Mouse (Mus musculus) forebrain, postnatal 0 days (tissue): ENCODE results near the gene Prrc2c. TPM values are rescaled to one million over a fixed set of nuclear protein-coding genes. Genes with fewer than 3 reads are reported as not detected.

ENCODE experiments used
- ATAC-seq: fragments of 200-750 bp; cut with Nextera tagmentation; 2 replicates; pipeline ENCODE4 v1.8.0; 2017; ENCODE audit warnings: mild to moderate bottlenecking, moderate library complexity
- DNase-seq: peaks from one replicate; pipeline ENCODE4 v3.0.0-alpha.2; 2015
- H3K27ac ChIP-seq: fragments of 300-500 bp; sonication (generic); 2 replicates; pipeline ENCODE4 v1.5.1; 2014; ENCODE audit warnings: low read depth, mild to moderate bottlenecking, antibody characterized with exemption, low read length, moderate library complexity, mixed read lengths
- H3K27me3 ChIP-seq: fragments of 300-500 bp; sonication (generic); 2 replicates; pipeline ENCODE4 v1.6.1; 2014; ENCODE audit warnings: mild to moderate bottlenecking, low read length, mixed read lengths; ENCODE audit not compliant: insufficient read depth
- H3K36me3 ChIP-seq: fragments of 300-500 bp; sonication (generic); 2 replicates; pipeline ENCODE4 v1.6.1; 2014; ENCODE audit warnings: mild to moderate bottlenecking, moderate library complexity; ENCODE audit not compliant: insufficient read depth
- H3K4me1 ChIP-seq: fragments of 300-500 bp; sonication (generic); 2 replicates; pipeline ENCODE4 v1.6.1; 2014; ENCODE audit warnings: antibody characterized with exemption; ENCODE audit not compliant: insufficient read depth
- H3K4me2 ChIP-seq: fragments of 300-500 bp; sonication (generic); 2 replicates; pipeline ENCODE4 v1.6.1; 2014; ENCODE audit warnings: low read depth, mild to moderate bottlenecking, moderate library complexity
- H3K4me3 ChIP-seq: fragments of 300-500 bp; sonication (generic); 2 replicates; pipeline ENCODE4 v1.5.1; 2014; ENCODE audit warnings: low read depth, low read length, mixed read lengths
- H3K9ac ChIP-seq: fragments of 300-500 bp; sonication (generic); 2 replicates; pipeline ENCODE4 v1.6.1; 2014; ENCODE audit warnings: mild to moderate bottlenecking
- H3K9me3 ChIP-seq: fragments of 300-500 bp; sonication (generic); 2 replicates; pipeline ENCODE4 v1.6.1; 2016; ENCODE audit warnings: low read length
- CTCF ChIP-seq: sonication (generic); IDR thresholded peaks from 2 replicates; pipeline ENCODE4 v1.5.1; 2016; ENCODE audit warnings: antibody characterized with exemption, control low read depth, low read depth
- WGBS: fragments of 180-500 bp; shearing (Covaris S2); extraction: QIAGEN DNeasy Blood & Tissue Kit; methylation state at CpG from one replicate; pipeline ENCODE4 v1.1.7; 2014; 5-methylcytosine and 5-hydroxymethylcytosine counted together
- polyA plus RNA-seq: library from polyadenylated mRNA; unstranded; fragments of >200 nt; fragmentation: Nextera tagmentation; extraction: Ambion mirVana; gene quantifications from 2 replicates; pipeline ENCODE4 v1.2.1, GENCODE M21; 2015
- total RNA-seq: library from RNA; depleted of rRNA; stranded (reverse); fragments of >200 nt; gene quantifications from 2 replicates; pipeline ENCODE4 v1.2.3, GENCODE M21; 2014

The Prrc2c gene
- total and polyA plus RNA-seq, 2 experiments from 2014 or later: 72.5 to 122 TPM

- no peaks in the 10 kb centered on the region for H3K27me3 ChIP-seq
- no peak overlapping the region for H3K4me3 ChIP-seq
- DNase-seq (no peak), ATAC-seq (no peak)
- H3K36me3 ChIP-seq: no peaks in the 10 kb centered on the region
- no peak for TF ChIP-seq CTCF
- no peaks in the 10 kb centered on the region for H3K9me3 ChIP-seq
- 91% methylated on average over 6 of the region's 6 CpGs for WGBS
- H3K4me2 ChIP-seq: no peak overlapping the region
- no peak overlapping the region for H3K27ac ChIP-seq
- no peak overlapping the region for H3K9ac ChIP-seq
- H3K4me1 ChIP-seq: 0 out of 2 replicates have a peak, but pooled peaks cover 3% of the 10 kb centered on the region
These were observed 11.7 kb upstream of the Prrc2c start for GRCm38 (mm10) chr1:162752009-162752408.

GRCm38 (mm10) chr1:162749607-162750006 lies 9.3 kb upstream of the Prrc2c start:
- DNase-seq (peak; percentile 26), ATAC-seq (peak; percentile 79)
- H3K4me1 ChIP-seq: 0 out of 2 replicates have a peak, but pooled peaks cover 3% of the 10 kb centered on the region
- no peak overlapping the region for H3K27ac ChIP-seq
- H3K4me2 ChIP-seq: no peak overlapping the region
- no peaks in the 10 kb centered on the region for H3K9me3 ChIP-seq
- no peaks in the 10 kb centered on the region for H3K27me3 ChIP-seq
- no peak overlapping the region for H3K9ac ChIP-seq
- WGBS: 48% methylated on average over 7 of the region's 7 CpGs
- no peak for TF ChIP-seq CTCF
- no peaks in the 10 kb centered on the region for H3K36me3 ChIP-seq
- H3K4me3 ChIP-seq: no peak overlapping the region

- no peak for ATAC-seq
- WGBS: 90% methylated on average over 5 of the region's 5 CpGs
- Histone ChIP-seq H3K36me3 (no peaks in the 10 kb centered on the region), H3K4me3 (no peak overlapping the region), H3K27me3 (no peaks in the 10 kb centered on the region), H3K4me2 (no peak overlapping the region), H3K4me1 (0 out of 2 replicates have a peak, but pooled peaks cover 3% of the 10 kb centered on the region), H3K9ac (no peak overlapping the region), H3K27ac (no peak overlapping the region), H3K9me3 (no peaks in the 10 kb centered on the region)
- no peak for DNase-seq
- TF ChIP-seq CTCF: no peak
These were observed 8.4 kb upstream of the Prrc2c start for GRCm38 (mm10) chr1:162748761-162749160.

GRCm38 (mm10) chr1:162739831-162740394 lies 443 bp downstream of the Prrc2c start:
- H3K4me1 ChIP-seq: peaks cover 10% of the 10 kb centered on the region
- TF ChIP-seq CTCF: no peak
- no peaks in the 10 kb centered on the region for H3K36me3 ChIP-seq
- no peaks in the 10 kb centered on the region for H3K27me3 ChIP-seq
- no peaks in the 10 kb centered on the region for H3K9me3 ChIP-seq
- under 1% methylated on average over 57 of the region's 58 CpGs for WGBS
- peak overlapping the region; percentile 73 for H3K4me2 ChIP-seq
- ATAC-seq: peak; percentile 83
- H3K9ac ChIP-seq: peak overlapping the region; percentile 98
- peak overlapping the region; percentile 94 for H3K4me3 ChIP-seq
- H3K27ac ChIP-seq: peak overlapping the region; percentile 99
- no peak for DNase-seq

- Histone ChIP-seq H3K27ac (peak overlapping the region; percentile 99), H3K4me3 (peak overlapping the region; percentile 94), H3K9me3 (no peaks in the 10 kb centered on the region), H3K9ac (peak overlapping the region; percentile 98), H3K4me2 (peak overlapping the region; percentile 73), H3K36me3 (no peaks in the 10 kb centered on the region), H3K4me1 (peaks cover 10% of the 10 kb centered on the region), H3K27me3 (no peaks in the 10 kb centered on the region)
- WGBS: under 1% methylated on average over 10 of the region's 10 CpGs
- ATAC-seq (no peak), DNase-seq (peak; percentile 63)
- TF ChIP-seq CTCF: no peak
These were observed 950 bp downstream of the Prrc2c start for GRCm38 (mm10) chr1:162739406-162739805.

GRCm38 (mm10) chr1:162738472-162738871 lies 1.9 kb downstream of the Prrc2c start:
- H3K36me3 ChIP-seq: no peaks in the 10 kb centered on the region
- H3K4me1 ChIP-seq: peaks cover 10% of the 10 kb centered on the region
- H3K4me3 ChIP-seq: peak overlapping the region; percentile 94
- DNase-seq (no peak), ATAC-seq (no peak)
- no peaks in the 10 kb centered on the region for H3K27me3 ChIP-seq
- WGBS: 25% methylated on average over 2 of the region's 2 CpGs
- 0 out of 2 replicates have a peak overlapping the region, but pooled peaks have one; percentile 98 for H3K9ac ChIP-seq
- no peak overlapping the region for H3K27ac ChIP-seq
- TF ChIP-seq CTCF: no peak
- no peaks in the 10 kb centered on the region for H3K9me3 ChIP-seq
- H3K4me2 ChIP-seq: peak overlapping the region; percentile 73

- no peaks in the 10 kb centered on the region for H3K9me3 ChIP-seq
- no peak overlapping the region for H3K4me2 ChIP-seq
- no peak for DNase-seq
- no peak for ATAC-seq
- peaks cover 10% of the 10 kb centered on the region for H3K4me1 ChIP-seq
- H3K4me3 ChIP-seq: no peak overlapping the region
- H3K27ac ChIP-seq: no peak overlapping the region
- no peaks in the 10 kb centered on the region for H3K27me3 ChIP-seq
- H3K36me3 ChIP-seq: no peaks in the 10 kb centered on the region
- 89% methylated on average over 4 of the region's 4 CpGs for WGBS
- H3K9ac ChIP-seq: no peak overlapping the region
- no peak for TF ChIP-seq CTCF
These were observed 5.3 kb downstream of the Prrc2c start for GRCm38 (mm10) chr1:162735084-162735483.
